Mouse (Mus musculus) CD8-positive naive resting alpha-beta T cell, adult 2 months (primary cell): ENCODE results near the gene Syt8.
A peak's percentile ranks its signal among the peaks of the same experiment; 100 is the strongest.
"Not testable (repeated sequence)": the region's sequence is repeated elsewhere in the genome, so short reads cannot be mapped to it uniquely, and the experiment has no call there.

ENCODE experiments used
- DNase-seq, 2 experiments: peaks; one replicate each; pipeline ENCODE4 v3.0.0; 2022; ENCODE audit warnings: low read depth in 2 of 2, low spot score in 2 of 2

Syt8 gene

GRCm38 (mm10) chr7:142434137-142434865 is at the start of gene Syt8:
Gene Syt8 (plus strand): TSS chr7:142434850.
- DNase-seq = no peak

DNA sequence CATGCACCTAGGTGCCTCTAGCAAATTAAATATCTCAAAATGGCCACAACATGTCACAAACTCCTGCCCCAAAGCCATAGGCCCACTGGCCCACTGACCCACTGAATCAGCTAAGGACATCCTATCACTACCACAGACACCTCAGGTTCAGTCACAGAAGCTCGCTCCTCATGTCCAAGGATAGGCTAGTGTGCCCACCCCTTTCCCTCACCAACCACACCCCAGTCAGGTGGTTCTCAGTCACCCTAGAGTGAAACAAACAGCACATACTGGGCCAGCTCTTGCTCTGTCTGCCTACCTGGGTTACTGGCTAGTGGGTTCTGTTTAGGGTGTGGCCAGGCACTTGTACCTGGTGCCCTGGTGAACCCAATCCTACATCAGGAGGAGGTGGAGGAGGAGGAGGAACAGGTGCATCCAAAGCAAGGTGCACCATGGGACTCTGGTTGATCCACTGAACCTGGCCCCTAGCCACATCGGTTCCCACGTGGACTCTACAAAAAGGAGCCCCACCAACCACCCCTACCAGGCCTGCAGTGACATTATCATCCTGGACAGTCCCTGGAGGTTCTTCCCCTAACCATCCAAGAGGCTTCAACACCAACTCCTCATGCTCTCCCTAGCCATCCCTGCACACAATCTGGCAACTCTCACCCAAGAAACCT is 48.8 kb upstream of the Syt8 start:
- DNase-seq = no peak

GRCm38 (mm10) chr7:142386621-142387201 is 47.9 kb upstream of the Syt8 start:
- DNase-seq = no peak

DNA sequence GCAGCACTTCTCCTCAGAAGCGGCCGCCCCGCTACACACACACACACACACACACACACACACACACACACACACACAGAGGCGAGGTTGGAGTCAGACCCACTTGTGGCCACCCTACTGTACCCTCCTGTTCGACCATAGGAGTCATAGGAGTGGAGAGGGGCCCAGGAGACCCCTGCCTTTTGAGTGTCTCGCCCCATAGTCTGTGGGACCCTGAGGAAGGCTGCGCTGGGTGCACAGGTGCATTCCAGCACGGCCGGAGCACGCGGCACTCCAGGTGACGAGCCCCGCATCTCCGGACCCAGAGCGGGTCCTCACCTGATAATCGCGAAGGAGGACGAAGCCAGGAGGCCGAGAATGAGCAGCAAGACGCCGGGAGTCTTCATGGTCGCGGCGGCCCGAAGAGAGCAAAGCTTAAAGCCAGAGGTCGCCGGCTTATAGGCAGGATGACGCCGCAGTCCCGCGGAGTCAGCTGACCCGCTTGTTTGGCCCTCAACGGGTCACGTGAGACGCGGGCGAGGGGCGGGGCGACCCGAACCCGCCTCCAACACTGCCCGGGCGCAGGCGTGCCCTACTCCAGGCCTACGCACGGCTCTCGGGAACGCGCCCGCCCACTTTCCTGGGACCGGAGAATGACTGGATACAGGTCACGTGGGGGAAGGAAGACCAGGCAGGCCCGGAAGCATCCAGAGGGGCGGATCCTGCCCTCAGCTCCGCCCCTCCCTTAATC is 47.1 kb upstream of the Syt8 start, which contains the start of gene Ctsd:
Gene Ctsd (minus strand): TSS at position 620 of the 730 bp plus-strand sequence.
- peak; percentile 76 to 82 for DNase-seq

DNA sequence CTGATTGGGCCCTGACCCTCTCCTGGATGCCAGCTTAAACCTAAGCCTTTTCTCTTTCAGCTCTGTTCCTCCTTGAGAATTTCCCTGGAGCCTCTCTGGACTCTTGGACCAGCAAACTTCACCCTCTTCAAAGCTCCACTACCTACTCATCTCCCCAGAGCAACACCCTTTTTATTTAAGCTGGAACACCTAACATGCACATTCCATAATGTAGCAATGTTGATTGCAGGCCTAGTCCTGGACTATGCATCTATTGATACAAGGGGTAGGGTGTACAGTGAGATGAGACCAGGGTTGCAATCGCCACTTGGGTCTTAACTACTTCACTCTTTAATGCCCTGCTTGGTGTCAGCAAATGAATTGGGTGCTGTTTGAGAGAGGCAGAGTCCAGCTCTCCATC is 46.5 kb upstream of the Syt8 start:
- DNase-seq = no peak

DNA sequence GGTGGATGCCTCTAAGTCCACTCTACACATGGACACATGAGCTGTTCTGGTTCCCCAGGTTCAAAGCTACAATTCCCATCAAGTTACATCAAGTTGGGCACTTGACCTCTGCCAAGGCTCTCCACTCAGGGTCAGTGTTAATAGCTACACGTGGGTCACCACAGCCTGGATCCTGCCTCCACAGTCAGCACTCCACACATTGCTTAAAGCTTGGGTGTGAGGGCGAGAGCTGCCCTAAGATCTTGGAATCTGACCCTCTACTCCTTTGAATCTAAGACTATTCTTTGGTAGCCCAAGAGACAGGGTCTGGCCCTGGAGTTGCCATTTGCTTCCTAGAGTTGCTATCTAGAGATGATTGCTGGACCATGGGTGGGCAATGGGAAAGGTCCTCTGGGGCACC is 45.9 kb upstream of the Syt8 start:
- no peak for DNase-seq

DNA sequence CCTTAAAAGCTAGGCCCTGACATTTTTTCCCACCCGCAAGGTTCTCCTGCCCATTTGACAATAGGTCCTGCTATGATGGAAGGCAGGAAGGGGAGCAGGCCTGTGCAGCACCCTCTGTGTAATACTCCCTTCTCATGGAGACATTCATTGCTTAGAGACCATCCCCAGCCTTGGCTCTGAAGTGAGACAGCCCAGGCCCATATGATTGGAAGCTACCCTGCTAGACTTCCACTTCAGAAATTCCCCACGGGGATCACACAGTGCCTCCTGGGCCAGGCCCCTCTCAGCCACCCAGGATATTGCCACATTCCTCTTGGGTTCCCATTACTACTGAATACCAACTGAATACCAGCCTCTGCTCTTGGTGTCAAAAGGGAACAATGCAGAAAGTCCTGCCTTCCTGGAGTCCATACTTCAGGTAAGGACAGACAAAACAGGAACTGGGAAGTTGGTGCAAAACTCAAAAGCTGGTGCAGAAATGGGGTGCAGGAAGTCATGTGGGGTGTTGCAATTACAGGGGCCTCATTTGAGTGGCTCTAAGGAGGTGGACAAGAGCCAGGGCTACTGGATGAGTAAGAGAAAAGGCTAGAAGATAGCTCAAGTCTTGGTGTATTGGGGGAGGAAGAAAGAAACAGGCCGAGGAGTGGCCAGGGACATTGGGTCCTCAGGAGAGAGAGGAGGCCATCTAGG is 44.5 kb upstream of the Syt8 start:
- no peak for DNase-seq

DNA sequence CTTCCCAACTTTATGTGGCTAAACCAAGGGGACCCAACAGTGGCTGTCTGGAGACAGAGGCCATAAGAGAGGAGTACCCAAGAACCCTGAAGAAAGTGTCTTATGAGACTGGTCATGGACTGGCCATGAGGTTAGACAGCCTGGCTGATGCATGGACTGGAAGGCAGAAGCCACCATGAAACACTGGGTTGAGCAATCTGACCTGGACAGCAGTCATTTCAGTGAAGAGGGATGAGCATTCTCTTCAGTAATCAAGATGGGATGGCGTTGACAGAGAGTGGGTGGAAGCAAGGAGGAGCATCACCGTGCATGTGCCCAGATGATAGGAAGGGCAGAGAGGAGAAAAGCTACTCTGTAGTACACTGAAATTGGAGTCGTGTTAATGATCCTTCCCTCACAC is 43.5 kb upstream of the Syt8 start:
- DNase-seq = no peak

- DNase-seq = no peak
Measured at GRCm38 (mm10) chr7:142391609-142392008, 43.0 kb upstream of the Syt8 start.

GRCm38 (mm10) chr7:142393191-142393590 is 41.5 kb upstream of the Syt8 start:
- DNase-seq = no peak

DNA sequence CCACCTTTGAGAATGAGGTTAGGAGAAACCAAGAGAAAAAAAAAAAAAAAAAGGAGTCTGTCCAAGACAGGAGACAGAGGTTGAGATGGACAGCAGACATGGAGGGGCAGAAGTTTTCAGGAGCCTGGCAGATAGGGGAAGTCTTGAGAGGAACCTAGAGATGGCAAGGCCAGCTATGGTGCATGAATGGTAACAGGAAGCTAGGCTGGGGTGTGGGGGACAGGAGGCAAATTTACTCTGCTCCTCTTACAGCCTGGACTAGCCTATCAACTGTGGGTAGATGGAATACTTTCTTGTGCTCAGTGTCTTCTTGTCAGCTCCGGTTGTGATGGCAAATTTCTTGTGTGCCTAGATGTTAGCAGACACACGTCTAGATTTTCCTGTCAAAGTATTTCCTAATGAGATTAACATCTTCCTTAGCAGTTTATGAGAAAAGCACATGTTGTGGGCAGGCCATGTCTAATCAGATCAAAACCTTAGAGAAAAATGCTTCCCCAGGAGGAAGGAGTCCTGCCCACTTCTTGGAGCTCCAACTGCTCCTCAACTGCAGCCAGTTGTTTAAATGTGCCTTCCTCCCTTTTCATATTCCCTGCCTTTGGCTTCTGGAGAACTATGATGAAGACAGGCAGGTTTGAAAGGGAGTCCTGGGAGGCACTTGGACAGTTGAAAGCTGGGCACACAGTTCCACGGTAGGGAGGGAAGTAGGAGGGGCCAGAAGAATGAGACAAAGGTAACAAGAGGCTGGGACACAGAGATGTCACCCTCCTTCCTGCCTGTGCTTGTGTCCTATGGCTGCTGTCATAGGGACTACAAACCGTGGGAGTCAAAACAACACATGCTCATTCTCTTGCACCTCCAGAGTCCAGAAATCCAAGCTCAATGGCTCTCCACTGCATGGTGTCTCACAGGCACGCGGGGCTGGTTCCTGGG is 40.1 kb upstream of the Syt8 start:
- DNase-seq = no peak

- DNase-seq = no peak
Measured at GRCm38 (mm10) chr7:142395472-142395871, 39.2 kb upstream of the Syt8 start.

DNA sequence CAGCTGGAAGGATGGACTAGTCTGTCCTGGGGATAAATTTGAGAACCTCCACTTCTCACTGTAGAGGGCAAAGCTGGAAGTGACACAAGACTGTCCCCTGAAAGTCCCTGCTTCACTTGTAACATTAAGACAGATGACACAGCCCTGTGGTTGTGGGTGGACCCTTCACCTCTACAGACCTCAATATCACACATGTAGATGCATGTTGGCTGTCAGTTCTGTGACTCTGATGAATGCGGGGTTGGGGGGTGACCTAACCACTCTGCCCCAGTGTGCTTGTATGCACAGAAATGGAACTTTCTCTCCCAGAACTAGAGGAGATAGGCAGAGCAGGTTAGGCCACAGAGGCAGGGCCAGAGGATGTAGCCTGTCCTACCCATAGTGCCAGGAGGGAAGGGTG is 38.0 kb upstream of the Syt8 start:
- no peak for DNase-seq

- no peak for DNase-seq
Measured at GRCm38 (mm10) chr7:142398052-142398451, 36.6 kb upstream of the Syt8 start.

- no peak for DNase-seq
Measured at GRCm38 (mm10) chr7:142399250-142399649, 35.4 kb upstream of the Syt8 start.

DNA sequence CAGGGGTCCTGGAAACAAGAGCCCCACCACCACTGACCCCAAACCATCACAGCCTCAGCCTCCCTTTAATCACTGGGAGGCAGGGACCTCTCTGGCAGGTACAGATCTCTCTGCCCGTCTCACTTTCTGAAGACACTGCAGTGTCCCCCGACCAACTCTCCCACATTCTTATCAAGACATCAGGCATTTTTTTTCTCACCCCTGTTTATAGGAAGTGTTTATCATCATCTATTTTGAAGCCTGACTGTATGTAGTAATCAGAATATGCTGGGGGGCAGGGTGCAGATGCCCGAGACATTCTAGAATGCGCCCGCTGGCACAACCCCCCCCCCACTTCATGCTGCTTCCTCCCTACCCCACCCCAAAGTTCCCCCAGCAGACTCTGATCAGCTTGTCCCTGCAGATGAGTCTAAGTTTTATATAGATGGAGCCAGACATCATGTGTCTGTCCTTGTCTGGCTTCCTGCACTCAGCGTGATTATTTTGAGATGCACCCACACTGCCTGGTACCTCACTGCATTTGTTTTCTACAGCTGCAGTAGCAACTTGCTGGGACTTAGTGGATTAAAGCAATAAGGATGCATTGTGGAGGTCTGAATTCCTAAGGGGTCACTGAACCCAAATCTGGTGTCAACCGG is 34.4 kb upstream of the Syt8 start:
- DNase-seq = no peak

DNA sequence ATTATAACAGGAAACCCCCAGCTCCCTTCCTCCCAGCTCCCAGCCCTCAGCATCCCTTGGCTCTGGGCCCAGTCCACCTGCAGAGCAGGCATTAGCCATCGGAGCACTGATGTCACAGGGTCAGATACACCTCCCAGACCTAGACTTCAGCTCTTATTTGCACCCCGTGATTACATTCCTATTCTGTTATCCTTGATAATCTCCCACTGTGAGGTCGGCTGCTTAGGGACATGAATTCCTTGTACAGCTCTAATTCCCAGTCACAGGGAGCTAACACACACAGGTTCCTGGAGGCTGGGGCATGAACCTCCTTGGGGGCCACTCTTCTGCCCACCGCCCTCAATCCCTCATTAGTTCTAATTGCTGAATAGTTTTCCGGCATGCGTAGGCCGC is 33.9 kb upstream of the Syt8 start:
- DNase-seq = no peak

DNA sequence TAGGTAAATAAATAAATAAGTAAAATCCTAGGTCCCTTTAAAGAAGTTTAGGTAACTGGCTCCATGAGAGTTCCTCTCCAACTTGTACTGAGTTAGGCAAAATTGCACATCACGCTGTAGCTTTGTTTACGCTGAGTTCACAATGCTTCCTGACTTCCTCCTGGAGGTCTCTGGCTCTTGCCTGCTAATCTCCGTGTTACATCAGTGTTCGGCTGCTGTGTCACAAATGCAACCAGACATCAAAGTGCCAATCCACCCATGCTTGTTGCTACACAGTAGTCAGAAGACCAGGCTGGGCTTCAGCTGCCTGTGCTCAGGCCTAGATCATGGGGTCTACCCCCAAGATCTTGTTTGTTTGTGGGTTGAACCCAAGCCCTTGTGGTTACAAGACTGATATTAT is 31.1 kb upstream of the Syt8 start:
- DNase-seq = no peak

DNA sequence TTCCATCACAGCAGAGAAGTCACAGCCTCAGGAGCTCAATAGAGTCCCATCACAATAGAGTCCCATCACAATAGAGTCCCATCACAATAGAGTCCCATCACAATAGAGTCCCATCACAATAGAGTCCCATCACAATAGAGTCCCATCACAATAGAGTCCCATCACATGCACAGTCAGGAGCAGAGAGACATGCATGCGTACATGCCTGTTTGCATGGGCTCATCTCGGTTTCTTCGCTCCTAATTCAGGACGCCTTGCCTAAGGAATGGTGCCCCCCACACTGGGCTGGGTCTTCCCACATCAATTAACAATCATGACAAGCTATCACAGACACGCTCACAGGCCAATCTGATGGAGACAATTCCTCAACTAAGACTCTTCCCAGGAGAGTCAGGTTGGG is 29.5 kb upstream of the Syt8 start:
- not testable (repeated sequence) for DNase-seq

DNA sequence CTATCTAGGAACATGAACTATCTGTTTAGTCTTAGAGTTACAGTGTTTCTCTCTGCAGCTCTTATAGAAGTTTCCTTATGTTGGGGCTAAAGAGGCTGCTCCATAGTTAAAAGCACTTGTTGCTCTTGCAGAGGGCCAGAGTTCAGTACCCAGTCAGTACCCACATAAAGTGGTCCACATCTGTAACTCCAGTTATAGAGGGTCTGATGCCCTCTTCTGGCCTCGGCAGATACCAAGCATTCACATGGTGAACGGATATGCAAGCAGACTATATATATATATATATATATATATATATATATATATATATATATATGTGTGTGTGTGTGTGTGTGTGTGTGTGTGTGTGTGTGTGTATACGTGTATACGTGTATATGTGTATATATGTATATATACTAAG is 26.7 kb upstream of the Syt8 start:
- no peak for DNase-seq
